Mouse (Mus musculus) gastrocnemius, adult 8-10 months (tissue): ENCODE data around the gene Zfp319. TPM values are rescaled to one million over a fixed set of nuclear protein-coding genes. Genes with fewer than 3 reads are reported as not detected.
"Not testable (repeated sequence)": the region's sequence is repeated elsewhere in the genome, so short reads cannot be mapped to it uniquely, and the experiment has no call there.

Experiments used
- DNase-seq, 2 experiments: peaks; one replicate each; pipeline ENCODE4 v3.0.0; 2022; ENCODE audit warnings: low spot score in 2 of 2
- total RNA-seq, 4 experiments: library from RNA; stranded (reverse); gene quantifications; 2 replicates each; pipeline ENCODE4 v1.2.4; 2022

Gene Zfp319
- total RNA-seq, result 1 to 10 TPM; 2.8 to 3.8 (median 2.9) TPM

DNA sequence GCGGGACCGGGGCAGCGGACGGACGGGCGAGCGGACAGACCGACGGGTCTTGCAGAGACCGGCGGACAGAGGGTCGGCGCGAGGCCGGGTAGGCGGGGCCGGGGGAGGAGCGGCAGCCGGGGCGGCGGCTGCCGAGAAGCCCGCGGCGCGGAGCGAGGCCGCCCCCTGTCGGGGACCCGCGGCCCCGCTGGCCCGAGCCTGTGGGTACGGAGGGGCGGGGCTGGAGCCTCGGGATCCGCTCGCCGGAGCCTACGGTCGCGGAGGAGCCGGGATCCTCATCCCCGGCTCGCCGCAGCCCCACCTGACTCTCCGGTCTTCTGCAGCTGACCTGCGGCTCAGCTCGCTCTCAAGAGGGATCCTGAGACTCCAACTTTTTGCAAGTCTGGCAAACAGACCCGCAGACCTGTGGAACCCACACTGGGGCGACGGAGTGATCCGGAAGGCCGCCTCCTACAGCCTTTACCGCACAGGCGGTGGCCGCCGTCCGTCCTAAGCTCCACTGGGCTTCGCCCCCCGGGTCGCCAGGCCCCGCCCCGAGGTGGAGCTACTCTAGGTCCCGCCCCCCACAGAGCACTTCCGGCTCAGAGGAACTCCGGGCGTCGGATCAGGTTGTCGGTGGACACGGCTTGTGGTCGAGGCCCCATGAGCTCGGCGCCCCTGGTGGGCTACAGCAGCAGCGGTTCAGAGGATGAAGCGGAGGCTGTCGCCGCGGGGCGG, at the start of gene Zfp319, which contains the start of gene Usb1:
Zfp319 (minus strand) TSS at position 231 of the 717 bp plus-strand sequence.
Usb1 (plus strand) TSS at position 565 of the 717 bp plus-strand sequence.
- DNase-seq, result peak; percentile 92

DNA sequence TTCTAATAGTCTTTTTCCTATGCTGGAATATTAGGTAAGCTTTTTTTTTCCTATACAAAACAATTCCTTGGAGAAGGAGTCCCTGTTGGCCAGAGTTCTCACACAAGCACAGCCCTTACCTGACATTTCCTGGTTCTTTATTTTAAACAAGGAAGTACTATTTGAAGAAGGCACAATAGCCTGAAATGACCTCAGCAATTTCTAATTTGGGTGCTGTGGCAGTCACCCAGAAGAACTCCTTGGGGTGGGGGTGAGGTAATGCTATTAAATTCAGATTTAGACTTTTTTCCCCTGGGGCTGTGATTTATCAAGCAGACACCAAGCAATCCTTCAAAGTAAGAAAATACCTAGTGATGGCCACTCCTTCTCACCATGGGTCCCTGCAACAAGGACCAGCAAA, 49.2 kb upstream of the Zfp319 start:
- no peak for DNase-seq

DNA sequence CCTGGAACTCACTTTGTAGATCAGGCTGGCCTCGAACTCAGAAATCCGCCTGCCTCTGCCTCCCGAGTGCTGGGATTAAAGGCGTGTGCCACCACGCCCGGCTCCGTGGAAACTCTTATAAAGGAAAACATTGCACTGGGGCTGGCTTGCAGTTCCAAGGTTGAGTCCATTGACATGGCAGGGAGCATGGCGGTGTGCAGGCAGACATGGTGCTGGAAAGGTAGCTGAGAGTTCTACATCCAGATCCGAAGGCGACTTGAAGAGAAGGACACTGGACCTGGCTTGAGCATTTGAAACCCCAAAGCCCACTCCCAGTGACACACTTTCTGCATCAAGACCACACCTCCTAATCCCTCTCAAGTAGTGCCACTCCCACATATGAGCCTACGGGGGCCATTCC, 47.2 kb upstream of the Zfp319 start:
- DNase-seq, result not testable (repeated sequence)

DNA sequence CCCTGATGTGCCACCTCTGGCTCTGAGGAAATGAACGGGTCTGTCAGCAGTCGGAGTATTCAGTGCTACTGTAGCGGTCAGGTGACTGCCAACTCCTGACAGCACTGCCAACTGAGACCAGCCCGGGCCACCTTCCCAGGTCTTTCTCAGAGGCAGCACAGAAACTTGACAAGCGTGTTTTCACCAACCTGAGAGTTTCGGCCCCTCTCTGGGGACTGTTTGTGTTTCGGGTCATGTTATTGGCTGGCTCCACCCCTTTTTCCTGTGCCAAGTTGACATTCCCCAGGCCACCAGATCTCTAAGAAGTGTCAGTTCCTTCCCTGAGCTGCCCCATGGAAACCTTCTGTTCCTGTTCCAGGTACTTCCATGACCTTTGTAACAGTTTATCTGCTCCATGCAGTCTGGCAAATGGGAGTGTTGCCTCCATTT, 46.1 kb upstream of the Zfp319 start:
- DNase-seq, result peak; percentile 66 to 71

DNA sequence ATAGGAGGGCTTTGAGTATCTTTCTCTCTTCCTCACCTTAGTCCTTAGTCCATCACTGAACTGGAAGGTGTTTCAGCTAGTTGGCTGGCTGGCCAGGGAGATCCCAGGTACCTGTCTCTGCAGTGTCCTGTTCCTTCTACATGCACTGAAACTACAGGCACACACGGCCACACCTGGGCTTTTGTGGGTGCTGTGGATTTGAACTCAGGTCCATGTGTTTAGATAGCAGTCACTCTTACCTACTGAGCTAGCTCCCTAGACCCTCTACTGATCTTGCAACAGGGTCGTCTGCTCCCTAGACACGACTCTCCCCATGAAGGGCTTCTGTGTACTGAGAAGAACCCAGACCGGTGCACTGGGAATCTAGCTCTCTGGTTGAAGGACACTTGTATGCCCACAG, 45.4 kb upstream of the Zfp319 start:
- no peak for DNase-seq

DNA sequence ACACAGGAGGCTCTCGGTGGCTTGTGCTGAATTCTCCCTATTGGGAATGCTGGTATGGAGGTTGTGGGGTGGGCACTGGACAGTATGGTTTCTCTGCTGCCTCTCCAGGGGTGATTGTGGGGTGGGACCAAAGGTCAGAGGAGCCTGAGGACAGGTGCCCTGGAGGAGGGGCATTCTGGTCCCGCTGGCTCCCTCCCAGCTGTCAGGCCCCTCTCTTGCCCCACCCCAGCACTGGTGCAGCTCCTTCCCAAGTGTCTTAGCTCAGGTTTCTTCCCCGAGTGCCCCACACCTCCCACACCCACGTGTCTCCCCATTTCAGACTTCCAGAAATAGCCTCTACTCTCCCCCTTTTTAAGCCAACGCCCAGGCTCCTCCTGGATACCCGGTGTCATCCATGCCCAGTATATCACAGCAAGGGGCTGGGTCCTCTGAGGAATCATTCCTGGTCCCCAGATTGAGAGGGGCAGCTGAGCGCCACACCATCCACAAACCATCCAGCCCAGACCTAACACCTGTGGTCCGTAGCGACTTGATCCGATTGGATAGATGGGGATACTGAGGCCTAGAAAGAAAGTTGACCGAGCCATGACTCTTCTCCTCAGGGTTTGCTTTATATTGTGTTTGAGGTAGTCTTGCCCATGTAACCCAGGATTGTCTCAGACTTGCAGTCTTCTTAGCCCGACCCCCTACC, 44.7 kb upstream of the Zfp319 start:
- DNase-seq, result peak in 1 of 2 experiments; percentile 45

DNA sequence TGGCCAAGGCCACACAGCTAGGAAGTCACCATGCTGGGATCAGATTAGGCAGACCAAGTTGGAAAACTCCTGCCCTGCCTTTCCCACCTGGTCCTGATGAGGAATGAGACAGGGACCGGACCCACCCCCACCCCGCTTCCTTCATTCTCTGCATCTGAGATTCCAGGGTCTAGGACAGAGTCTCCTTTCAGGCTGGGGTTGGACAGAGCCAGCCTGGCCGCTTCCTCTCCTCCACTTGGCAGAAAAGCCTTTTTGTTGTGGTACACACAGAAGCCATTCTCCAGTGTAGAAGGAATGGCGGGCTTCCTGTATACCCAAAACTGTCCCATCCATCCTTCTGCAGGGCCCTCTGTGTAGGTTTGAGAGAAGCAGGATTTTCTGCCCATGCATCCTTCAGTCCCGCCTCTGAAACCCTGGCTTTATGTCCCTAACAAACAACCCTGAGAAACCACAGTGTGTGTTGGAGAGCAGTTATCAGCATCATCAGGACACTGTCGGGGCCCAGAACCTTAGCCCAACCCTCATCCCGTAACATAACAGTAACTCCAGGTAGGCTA, 43.7 kb upstream of the Zfp319 start:
- DNase-seq, result no peak

DNA sequence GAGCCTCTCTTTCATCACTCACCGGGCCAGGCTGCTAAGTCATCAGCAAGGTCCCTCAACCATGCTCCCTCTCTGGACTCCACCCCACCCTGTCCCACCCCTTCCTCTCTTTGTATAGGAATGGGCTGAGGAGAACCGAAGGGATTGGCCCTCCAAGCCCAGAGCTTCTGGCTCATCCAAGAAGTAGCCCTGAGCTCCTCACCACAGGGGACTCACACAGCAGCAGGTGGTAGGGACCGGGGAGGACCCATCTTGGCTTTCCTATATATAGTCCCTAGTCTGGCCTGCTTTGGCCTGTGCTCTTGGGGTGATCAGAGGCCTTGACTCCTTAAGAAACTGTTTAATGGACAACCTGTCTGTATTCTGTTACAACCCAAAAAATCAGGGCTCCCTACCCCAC, 42.7 kb upstream of the Zfp319 start:
- no peak for DNase-seq

DNA sequence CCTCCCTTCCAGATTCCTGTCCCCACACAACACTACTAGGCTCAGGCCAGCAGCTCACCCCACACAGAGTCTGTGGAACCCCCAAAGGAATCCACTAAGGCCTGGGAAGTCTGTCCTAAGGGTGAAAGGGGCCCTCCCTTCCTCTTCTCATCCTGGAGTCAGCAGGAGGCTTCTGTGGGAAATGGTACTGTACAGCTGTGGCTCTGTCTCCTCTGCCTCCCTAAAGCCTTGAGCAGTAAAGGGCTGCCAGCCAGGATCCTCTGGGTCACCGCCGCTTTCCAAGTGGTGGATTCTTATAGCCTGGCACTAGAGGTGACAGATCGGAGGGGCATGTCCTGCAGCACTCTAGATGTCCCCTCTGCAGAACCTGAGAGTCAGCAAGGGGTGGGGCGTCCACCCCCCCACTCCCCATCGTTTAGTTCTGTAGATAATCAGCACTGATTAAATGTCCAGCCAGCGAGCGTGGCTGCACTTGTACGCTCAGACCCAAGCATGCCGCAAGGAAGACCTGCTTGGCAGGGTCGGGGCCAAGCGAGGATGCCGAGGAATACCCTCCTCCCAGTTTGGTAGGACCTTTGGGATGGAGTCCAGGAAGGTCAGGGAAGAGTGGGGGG, 41.7 kb upstream of the Zfp319 start:
- peak in 1 of 2 experiments; percentile 30 for DNase-seq

DNA sequence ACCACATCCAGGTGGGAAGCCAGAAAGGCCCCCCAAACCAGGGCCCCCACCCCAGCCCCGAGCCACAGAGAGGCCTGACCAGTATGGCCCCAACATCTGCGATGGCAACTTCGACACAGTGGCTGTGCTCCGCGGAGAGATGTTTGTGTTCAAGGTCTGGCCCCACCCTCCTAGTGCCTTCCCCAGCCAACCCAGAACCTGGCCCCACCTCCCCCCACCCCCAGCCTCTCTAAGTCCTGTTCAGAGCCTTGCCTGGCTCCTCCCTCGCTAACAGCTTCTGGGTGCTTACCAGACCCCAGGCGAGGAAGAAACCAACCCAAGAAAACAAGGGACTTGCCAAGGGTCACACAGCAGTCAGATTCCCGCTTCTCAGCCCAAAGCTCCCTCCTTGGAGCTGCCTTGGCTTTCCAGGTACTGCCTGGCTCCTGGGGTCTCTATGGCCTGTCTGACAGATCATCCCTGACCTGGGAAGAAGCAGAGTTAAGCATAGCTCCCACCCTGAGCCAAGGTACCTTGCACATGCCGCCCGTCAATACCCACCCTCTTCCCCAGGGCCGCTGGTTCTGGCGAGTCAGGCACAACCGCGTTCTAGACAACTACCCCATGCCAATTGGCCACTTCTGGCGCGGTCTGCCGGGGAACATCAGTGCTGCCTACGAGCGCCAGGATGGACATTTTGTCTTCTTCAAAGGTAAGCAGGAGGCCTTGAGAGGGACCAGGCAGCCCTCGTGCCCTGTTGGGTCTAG, 38.0 kb upstream of the Zfp319 start:
- no peak for DNase-seq

DNA sequence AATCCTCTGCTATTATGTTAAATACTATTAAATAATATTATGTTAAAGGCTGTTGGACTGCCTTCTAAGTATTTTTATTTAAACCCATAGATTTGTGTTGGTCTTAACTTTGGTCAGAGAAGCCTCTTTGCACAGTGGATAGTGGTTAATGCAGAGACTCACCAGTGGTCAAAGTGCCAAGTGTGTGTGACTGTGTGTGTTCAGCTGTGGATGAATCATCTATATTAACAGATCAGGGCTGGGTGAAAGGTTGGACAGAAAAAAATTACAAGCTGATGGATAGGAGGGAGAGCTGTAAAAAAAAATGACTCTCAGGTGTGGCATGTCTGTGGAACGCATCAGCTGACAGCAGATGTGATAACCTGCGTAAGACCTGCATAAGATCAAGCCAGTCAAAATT, 32.1 kb upstream of the Zfp319 start:
- DNase-seq, result no peak

DNA sequence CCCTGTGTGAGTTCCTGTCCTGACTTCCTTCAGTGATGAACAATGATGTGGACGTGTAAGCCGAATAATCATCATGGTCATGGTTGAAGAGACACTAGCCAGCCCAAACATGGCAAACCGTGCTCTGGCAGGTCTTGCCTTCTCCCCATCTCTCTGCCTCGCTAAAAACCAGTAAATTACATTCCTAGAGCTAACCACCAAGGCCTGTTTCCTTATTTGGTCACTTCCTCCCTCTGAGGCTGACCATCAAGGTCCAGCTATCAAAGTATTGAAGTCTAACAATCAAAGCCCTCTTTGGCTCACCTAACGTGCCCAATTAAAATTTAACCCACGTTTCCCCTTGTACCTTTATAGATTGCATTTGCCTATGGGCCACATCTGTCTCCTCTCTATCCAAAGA, 30.5 kb upstream of the Zfp319 start:
- DNase-seq, result no peak

DNA sequence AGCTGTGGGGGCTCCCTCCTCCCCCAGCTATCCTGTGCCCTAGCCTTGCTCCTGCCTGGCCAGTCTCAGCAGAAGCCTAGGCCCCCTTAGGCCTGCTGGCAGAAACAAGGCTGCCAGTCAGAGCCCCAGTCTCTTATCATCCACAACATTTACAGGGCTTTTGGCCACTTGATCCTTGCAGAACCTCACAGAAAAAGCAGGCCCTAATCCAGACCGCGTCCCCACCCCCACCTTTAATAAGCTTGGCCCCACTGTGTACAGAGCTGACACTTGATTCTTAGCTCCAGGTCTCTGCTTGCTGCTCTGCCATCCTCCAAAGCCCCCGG, 29.2 kb upstream of the Zfp319 start:
- DNase-seq, result no peak

DNA sequence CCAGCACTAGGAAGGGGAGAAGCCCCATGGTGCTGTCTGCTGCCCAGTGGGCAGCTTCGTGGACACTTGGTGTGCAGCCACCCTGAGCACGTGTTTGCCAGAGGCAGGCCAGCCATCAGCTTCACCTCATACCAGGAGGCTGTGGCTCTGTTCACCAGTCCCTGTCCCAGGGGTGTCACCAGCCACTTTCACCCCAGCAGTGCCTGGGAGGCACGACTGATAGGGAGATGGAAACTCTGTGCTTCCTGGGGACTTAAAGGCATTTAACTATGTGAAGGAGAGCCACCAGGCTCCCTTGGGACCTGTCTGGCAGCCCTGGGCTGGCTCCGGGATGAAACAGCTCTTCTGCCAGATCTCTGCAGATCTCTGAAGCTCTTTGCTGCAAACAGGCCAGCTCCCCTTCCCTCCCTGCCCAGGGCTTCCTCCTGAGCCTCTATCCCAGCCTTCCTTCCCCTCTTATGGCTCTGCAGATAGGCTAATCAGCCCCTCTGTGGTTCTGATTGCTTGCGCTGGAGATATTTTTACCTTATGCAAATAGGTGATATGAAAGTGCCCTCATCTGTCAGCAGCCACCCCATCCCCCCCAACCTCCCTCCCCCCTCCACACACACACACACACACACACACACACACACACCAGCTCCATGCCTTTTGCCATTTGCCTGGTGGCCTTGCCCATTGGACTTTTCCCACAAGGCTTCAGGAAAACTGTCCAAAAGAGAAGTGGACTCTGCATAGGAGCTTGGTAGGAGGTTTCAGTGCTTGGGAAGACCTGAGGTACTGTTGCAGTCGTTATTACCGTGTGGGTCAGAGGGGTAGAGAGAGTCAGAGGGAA, 28.6 kb upstream of the Zfp319 start:
- DNase-seq, result no peak

DNA sequence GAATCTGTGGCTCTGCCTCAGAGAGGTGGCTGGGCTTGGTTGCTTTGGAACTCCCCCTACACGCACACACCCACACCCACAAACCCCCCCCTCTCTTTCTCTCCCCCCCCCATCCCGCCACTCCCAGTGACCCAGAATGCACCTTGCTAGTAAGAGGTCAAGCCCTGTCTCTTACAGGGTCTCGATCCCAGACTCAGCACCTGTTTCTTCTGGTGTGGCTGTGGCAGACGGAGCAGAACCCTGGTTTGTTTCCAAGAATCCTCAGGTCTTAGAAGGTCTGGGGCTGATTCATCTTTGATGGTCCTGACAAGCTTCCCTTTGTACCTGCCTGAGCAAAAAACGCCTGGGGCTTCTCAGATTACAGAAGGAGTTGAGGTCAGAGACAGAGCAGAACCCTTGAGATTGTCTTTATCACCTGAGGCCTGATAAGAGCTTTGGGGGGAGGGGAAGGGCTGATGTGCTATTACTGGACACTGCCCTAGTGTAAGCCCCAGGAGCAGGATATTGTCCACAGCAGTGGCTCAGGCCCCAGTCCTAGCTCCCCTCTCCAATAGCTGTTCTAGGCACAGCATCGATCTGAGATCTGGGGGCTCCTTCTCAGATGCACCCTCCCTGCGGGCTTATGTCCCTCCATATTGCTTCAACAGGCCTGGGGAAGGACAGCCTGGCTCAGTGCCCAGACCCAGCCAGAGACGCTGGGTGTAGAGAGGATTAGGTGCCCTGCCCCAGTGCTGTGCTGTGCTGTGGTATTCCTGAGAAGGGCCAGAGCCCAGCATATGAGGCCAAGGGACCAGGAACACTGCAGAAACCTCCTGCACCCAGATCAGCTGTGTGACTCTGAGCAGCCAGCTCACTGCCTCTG, 27.0 kb upstream of the Zfp319 start:
- no peak for DNase-seq

DNA sequence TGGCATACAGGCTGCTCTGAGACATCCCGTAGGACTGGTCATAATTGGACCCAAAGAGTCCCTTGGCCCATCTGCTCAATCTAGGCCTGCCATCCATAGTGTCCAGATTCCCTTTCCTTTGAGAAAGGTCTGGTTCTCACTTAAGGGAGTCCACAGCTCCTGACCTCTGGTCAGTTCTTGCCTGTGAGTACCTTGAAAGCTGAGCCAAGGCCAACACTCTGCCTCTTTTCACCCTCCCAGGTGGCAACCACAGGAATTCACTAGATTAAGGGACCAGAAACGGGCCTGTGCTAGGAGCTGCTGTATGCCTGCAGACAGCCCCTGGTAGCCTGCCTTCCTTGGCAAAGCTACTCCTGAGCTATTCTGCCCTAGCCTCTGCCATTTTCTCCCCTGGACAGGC, 22.9 kb upstream of the Zfp319 start:
- no peak for DNase-seq

DNA sequence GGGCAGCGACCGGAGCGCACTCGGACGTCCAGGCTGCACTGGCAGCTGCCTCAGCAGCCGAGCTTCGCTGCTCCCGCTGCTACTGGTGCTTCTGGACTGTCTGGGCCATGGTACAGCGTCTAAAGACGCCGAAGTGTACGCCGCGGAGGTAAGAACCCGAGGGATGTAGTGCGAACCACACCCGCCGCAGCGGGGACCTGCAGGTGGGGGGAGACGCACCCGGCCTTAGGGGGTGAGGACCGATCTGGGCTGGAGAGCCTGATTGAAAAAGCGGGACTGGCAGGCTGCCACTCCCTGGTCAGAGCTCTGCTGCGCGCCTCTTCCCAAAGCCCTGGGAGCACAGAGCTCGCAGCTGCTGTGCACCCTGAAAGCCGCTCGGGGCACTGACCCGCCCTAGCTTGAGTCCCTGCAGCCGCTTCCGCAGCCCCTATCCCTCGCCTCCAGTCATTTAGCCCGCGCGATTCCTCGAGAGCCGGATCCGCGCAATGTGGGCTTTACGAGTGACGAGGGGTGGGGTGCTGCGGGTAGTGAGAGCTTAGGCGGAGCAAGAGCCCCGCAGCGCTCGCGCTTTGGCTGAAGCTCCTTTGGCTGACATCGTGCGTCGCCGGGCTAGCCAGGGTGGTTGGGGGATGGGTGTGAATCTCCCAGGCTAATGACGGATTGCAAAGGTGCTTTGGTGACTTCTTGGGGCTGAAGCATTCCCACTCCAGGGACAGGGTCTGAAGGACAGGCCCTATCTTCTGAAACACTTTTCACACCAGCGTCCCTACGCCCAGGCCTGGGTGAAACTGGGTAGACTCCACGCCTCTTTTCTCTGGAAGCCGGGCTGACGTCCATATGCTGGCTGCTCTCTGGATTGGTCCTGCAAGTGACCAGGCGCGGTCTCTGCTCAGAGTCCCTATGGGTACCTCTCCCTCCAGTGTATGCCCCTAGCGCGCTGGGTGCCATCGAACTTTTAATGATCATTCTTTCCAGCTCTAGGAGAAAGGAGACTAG, 21.4 kb upstream of the Zfp319 start:
- peak in 1 of 2 experiments; percentile 21 for DNase-seq

DNA sequence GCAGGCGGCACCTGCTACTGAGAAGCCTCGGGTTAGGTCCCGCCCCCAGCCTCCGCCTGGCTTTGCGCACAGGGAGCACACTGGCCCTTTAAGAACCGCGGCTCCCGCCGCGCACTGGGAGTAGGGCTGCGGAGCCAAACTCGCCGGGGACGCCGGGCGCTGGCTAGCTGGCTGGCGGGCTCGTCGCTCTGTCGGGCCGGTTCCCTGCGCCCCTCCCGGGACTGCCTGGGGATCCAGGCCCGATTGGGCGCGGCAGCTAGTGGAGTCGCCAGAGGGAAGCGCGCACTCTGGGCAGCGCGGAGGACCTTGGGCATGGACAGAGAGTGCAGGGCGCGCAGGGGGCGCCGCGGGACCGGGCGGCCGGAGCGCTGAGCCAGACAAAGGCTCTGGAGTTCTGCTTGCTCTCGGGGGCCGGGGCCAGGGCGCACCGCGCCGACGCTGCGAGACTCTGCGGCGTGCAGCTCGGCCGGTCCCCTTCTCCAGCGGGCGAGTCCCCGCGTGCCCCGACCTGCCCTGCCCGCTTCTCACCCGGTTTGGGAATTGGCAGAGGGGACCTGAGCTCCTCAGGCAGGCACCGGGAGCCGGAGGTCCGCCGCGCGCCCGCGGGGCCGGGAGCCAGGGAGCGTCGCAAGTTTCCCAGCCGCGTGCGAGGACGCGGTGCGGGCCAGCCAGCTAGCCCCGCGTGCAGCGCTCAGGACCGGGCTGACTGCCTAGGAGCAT, 20.6 kb upstream of the Zfp319 start, which contains the start of gene Mmp15:
Mmp15 (plus strand) TSS at position 118 of the 720 bp plus-strand sequence.
- peak; percentile 62 to 80 for DNase-seq
